Comparison of ENCODE assay signal across 12 mouse cellular contexts in genomic region chr3:101072506-101073215, GRCm38 (mm10). TPM values are rescaled to one million over a fixed set of nuclear protein-coding genes. Genes with fewer than 3 reads are reported as not detected.
DNase-seq lines count a peak whose midpoint lies in the region; ATAC-seq lines count a peak whose summit lies in the region.
"Had no signal": no experiment of that assay in that cellular context is flagged by ENCODE, and none has a peak within 500 bp of the region (broad histone marks: within the 10 kb centered on the region; RNA-seq: fewer than 3 reads in every experiment).

No protein-coding gene starts in this region.

- no peak overlapping the region for H3K4me3 ChIP-seq in embryonic facial prominence, embryonic 13.5 days
- H3K4me3 ChIP-seq: heart, embryonic 13.5 days; limb, embryonic 13.5 days had no signal

- peaks cover 78% of the 10 kb centered on the region for H3K4me1 ChIP-seq in embryonic facial prominence, embryonic 13.5 days

- intact Hi-C loops in left cerebral cortex, postnatal 10 days (cut with DNase I) = no loop called here

- H3K9me3 ChIP-seq in embryonic facial prominence, embryonic 13.5 days = no peaks in the 10 kb centered on the region
- H3K9me3 ChIP-seq: heart, embryonic 13.5 days; limb, embryonic 13.5 days had no signal

- peaks cover 42% of the 10 kb centered on the region for H3K36me3 ChIP-seq in embryonic facial prominence, embryonic 13.5 days

- H3K27me3 ChIP-seq in embryonic facial prominence, embryonic 13.5 days = no peaks in the 10 kb centered on the region
- H3K27me3 ChIP-seq: heart, embryonic 13.5 days; limb, embryonic 13.5 days had no signal

- H3K4me2 ChIP-seq in embryonic facial prominence, embryonic 13.5 days = no peak overlapping the region
- H3K4me2 ChIP-seq: heart, embryonic 13.5 days; limb, embryonic 13.5 days had no signal

- 0 out of 2 replicates have a peak overlapping the region, but pooled peaks have one; percentile 55 for H3K27ac ChIP-seq in embryonic facial prominence, embryonic 13.5 days
- H3K27ac ChIP-seq: heart, embryonic 13.5 days; limb, embryonic 13.5 days had no signal

- H3K9ac ChIP-seq in embryonic facial prominence, embryonic 13.5 days = no peak overlapping the region
- H3K9ac ChIP-seq: heart, embryonic 13.5 days; limb, embryonic 13.5 days had no signal

- peak; percentile 28 for DNase-seq in adrenal gland, postnatal 10 days
- DNase-seq in adrenal gland, adult 8-10 months = no peak
- peak; percentile 71 for DNase-seq in 416B (ENCODE audit: low read depth)
- peak; percentile 63 for DNase-seq in lung, postnatal 10 days
- no peak for DNase-seq in left cerebral cortex, postnatal 10 days (ENCODE audit: extremely low spot score in 1 of 2, low spot score in 2 of 2)
- DNase-seq in yolk sac, embryonic 10.5 days (ENCODE audit: low spot score) = no peak
- DNase-seq in adrenal gland, postnatal 4 days (ENCODE audit: low spot score in 2 of 2) = no peak

- 76% methylated on average over 15 of the region's 15 CpGs for WGBS in embryonic facial prominence, embryonic 13.5 days

- no peak for ATAC-seq in embryonic facial prominence, embryonic 13.5 days (ENCODE audit: insufficient number of reproducible peaks, insufficient read depth, low FRiP score, low TSS enrichment, low read depth)

RNA-seq across cellular contexts. Expression of gene Ptgfrn, which starts 37.4 kb away (rescaled TPM):
- 10 to 100 TPM; 35.7 to 35.8 TPM for total RNA-seq in adrenal gland, postnatal 10 days (2021)
- 10 to 100 TPM; 32.1 to 51.5 (median 39.7) TPM for total RNA-seq in adrenal gland, adult 8-10 months (2022)
- polyA plus RNA-seq in embryonic facial prominence, embryonic 13.5 days (2015; fragmentation: Nextera tagmentation; extraction: Ambion mirVana) = 8.7 and 9.4 TPM in 2 replicates
- 10 to 100 TPM; 43.3 to 46.2 TPM for total RNA-seq in left cerebral cortex, postnatal 10 days (2021)
- 10 to 100 TPM; 49.4 to 49.5 TPM for total RNA-seq in adrenal gland, postnatal 4 days (2021)
- total RNA-seq: megakaryocyte-erythroid progenitor cell, adult 5-6 weeks had no signal

RNA-seq across cellular contexts. Expression of gene Cd101, which starts 43.3 kb away (rescaled TPM):
- under 1 TPM; 0.12 to 0.27 TPM for total RNA-seq in adrenal gland, postnatal 10 days (2021)
- under 1 TPM; 0.19 to 0.46 (median 0.34) TPM for total RNA-seq in adrenal gland, adult 8-10 months (2022)
- 0.10 TPM in 1 of 2 replicates, not detected in the other for polyA plus RNA-seq in embryonic facial prominence, embryonic 13.5 days (2015; fragmentation: Nextera tagmentation; extraction: Ambion mirVana)
- total RNA-seq in left cerebral cortex, postnatal 10 days (2021) = under 1 TPM; 0.10 to 0.30 TPM
- total RNA-seq in adrenal gland, postnatal 4 days (2021) = under 1 TPM; 0.08 to 0.25 TPM
- total RNA-seq: megakaryocyte-erythroid progenitor cell, adult 5-6 weeks had no signal
- polyA plus RNA-seq: testis, adult 2 months had no signal

Comparison
In these comparisons a context has a peak if more than half of its experiments do, and no peak if none do; other contexts are left out.
1. DNase-seq: peak in adrenal gland, postnatal 10 days (single experiment), 416B (single experiment) and lung, postnatal 10 days (single experiment); none in adrenal gland, adult 8-10 months (single experiment), left cerebral cortex, postnatal 10 days (0 of 2), yolk sac, embryonic 10.5 days (single experiment) and adrenal gland, postnatal 4 days (0 of 2).